Mouse (Mus musculus) hindbrain, embryonic 11.5 days (tissue): ENCODE results near the gene Syne4. TPM values are rescaled to one million over a fixed set of nuclear protein-coding genes. Genes with fewer than 3 reads are reported as not detected.
A peak's percentile ranks its signal among the peaks of the same experiment; 100 is the strongest.

ENCODE experiments used
- ATAC-seq: fragments of 200-750 bp; cut with Nextera tagmentation; 2 replicates; pipeline ENCODE4 v1.8.0; 2017; ENCODE audit warnings: mild to moderate bottlenecking, moderate TSS enrichment, moderate library complexity; ENCODE audit not compliant: low FRiP score
- DNase-seq: peaks from one replicate; pipeline ENCODE4 v3.0.0-alpha.2; 2015; ENCODE audit warnings: low spot score
- H3K27ac ChIP-seq: fragments of 300-500 bp; sonication (generic); 2 replicates; pipeline ENCODE4 v1.5.1; 2014; ENCODE audit warnings: mild to moderate bottlenecking, low read depth, low read length
- H3K27me3 ChIP-seq: fragments of 300-500 bp; sonication (generic); 2 replicates; pipeline ENCODE4 v1.6.1; 2014; ENCODE audit warnings: mild to moderate bottlenecking, low read length, moderate library complexity, mixed read lengths; ENCODE audit not compliant: control insufficient read depth, insufficient read depth
- H3K36me3 ChIP-seq: fragments of 300-500 bp; sonication (generic); 2 replicates; pipeline ENCODE4 v1.6.1; 2014; ENCODE audit warnings: mild to moderate bottlenecking, low read length, moderate library complexity, mixed read lengths; ENCODE audit not compliant: control insufficient read depth, insufficient read depth
- H3K4me1 ChIP-seq: fragments of 300-500 bp; sonication (generic); replicated peaks from 2 replicates; pipeline ENCODE4 v1.6.1; 2014; ENCODE audit warnings: low read length, mixed read lengths; ENCODE audit not compliant: control insufficient read depth, insufficient read depth
- H3K4me2 ChIP-seq: fragments of 300-500 bp; sonication (generic); replicated peaks from 2 replicates; pipeline ENCODE4 v1.6.1; 2014; ENCODE audit warnings: mild to moderate bottlenecking, low read depth, low read length
- H3K4me3 ChIP-seq: fragments of 300-500 bp; sonication (generic); 2 replicates; pipeline ENCODE4 v1.5.1; 2014; ENCODE audit warnings: low read depth, low read length
- H3K9ac ChIP-seq: fragments of 300-500 bp; sonication (generic); 2 replicates; pipeline ENCODE4 v1.6.1; 2014; ENCODE audit warnings: low read depth, low read length
- H3K9me3 ChIP-seq: fragments of 300-500 bp; sonication (generic); 2 replicates; pipeline ENCODE4 v1.6.1; 2016; ENCODE audit warnings: low read length; ENCODE audit not compliant: control insufficient read depth
- WGBS: fragments of 180-500 bp; shearing (Covaris S2); extraction: QIAGEN DNeasy Blood & Tissue Kit; methylation state at CpG from one replicate; pipeline ENCODE4 v1.1.7; 2014; 5-methylcytosine and 5-hydroxymethylcytosine counted together
- polyA plus RNA-seq: library from polyadenylated mRNA; unstranded; fragments of >200 nt; fragmentation: Nextera tagmentation; extraction: Ambion mirVana; gene quantifications from 2 replicates; pipeline ENCODE4 v1.2.1, GENCODE M21; 2014

Gene Syne4
- polyA plus RNA-seq, 1 experiment from 2014 or later, result 17.4 TPM

- ATAC-seq (peak; percentile 98), DNase-seq (peak; percentile 94)
Observed at GRCm38 (mm10) chr7:30279951-30280669, 34.5 kb upstream of the Syne4 start, which contains the start of the genes Thap8 and Wdr62. Gene Thap8, plus strand, starts transcription at chr7:30280094. Gene Wdr62, minus strand, starts transcription at chr7:30280419.

GRCm38 (mm10) chr7:30280670-30281138 lies 33.9 kb upstream of the Syne4 start:
- peak; percentile 87 for ATAC-seq
- Histone ChIP-seq H3K4me3 (peak overlapping the region; percentile 67), H3K9me3 (no peaks in the 10 kb centered on the region), H3K36me3 (no peaks in the 10 kb centered on the region), H3K27ac (peak overlapping the region; percentile 84), H3K4me2 (peak overlapping the region; percentile 79), H3K27me3 (no peaks in the 10 kb centered on the region), H3K4me1 (no peaks in the 10 kb centered on the region), H3K9ac (peak overlapping the region; percentile 59)
- peak; percentile 89 for DNase-seq
- under 1% methylated on average over 20 of the region's 20 CpGs for WGBS

More at GRCm38 (mm10) chr7:30279951-30280669, 34.5 kb upstream of the Syne4 start, which contains the start of the genes Thap8 and Wdr62:
- H3K36me3 ChIP-seq, result no peaks in the 10 kb centered on the region
- H3K9me3 ChIP-seq, result no peaks in the 10 kb centered on the region
- H3K27ac ChIP-seq, result peak within 1 kb of the TSS; percentile 84
- H3K4me3 ChIP-seq, result peak within 1 kb of the TSS; percentile 67
- no peaks in the 10 kb centered on the region for H3K4me1 ChIP-seq
- no peaks in the 10 kb centered on the region for H3K27me3 ChIP-seq
- H3K4me2 ChIP-seq, result peak within 1 kb of the TSS; percentile 79
- peak within 1 kb of the TSS; percentile 59 for H3K9ac ChIP-seq
- under 1% methylated on average over 49 of the region's 49 CpGs for WGBS

GRCm38 (mm10) chr7:30281522-30281921 lies 33.1 kb upstream of the Syne4 start:
- DNase-seq, result no peak
- ATAC-seq, result no peak
- H3K36me3 ChIP-seq, result no peaks in the 10 kb centered on the region
- peak overlapping the region; percentile 79; the same call in 1 of the 2 replicates for H3K4me2 ChIP-seq
- no peaks in the 10 kb centered on the region for H3K4me1 ChIP-seq
- no peak overlapping the region for H3K9ac ChIP-seq
- H3K9me3 ChIP-seq, result no peaks in the 10 kb centered on the region
- H3K27ac ChIP-seq, result no peak overlapping the region
- H3K4me3 ChIP-seq, result no peak overlapping the region
- no peaks in the 10 kb centered on the region for H3K27me3 ChIP-seq
- 87% methylated on average over 4 of the region's 4 CpGs for WGBS

- H3K4me2 ChIP-seq, result no peak overlapping the region
- no peaks in the 10 kb centered on the region for H3K27me3 ChIP-seq
- ATAC-seq, result no peak
- H3K27ac ChIP-seq, result no peak overlapping the region
- no peaks in the 10 kb centered on the region for H3K9me3 ChIP-seq
- H3K36me3 ChIP-seq, result no peaks in the 10 kb centered on the region
- H3K4me1 ChIP-seq, result no peaks in the 10 kb centered on the region
- DNase-seq, result no peak
- H3K4me3 ChIP-seq, result no peak overlapping the region
- no peak overlapping the region for H3K9ac ChIP-seq
- WGBS, result 79% methylated on average over 7 of the region's 7 CpGs
Observed at GRCm38 (mm10) chr7:30282740-30283139, 31.9 kb upstream of the Syne4 start.

GRCm38 (mm10) chr7:30286701-30287410 lies 27.8 kb upstream of the Syne4 start:
- no peaks in the 10 kb centered on the region for H3K36me3 ChIP-seq
- H3K4me3 ChIP-seq, result no peak overlapping the region
- H3K27me3 ChIP-seq, result no peaks in the 10 kb centered on the region
- no peak overlapping the region for H3K4me2 ChIP-seq
- H3K9me3 ChIP-seq, result no peaks in the 10 kb centered on the region
- H3K4me1 ChIP-seq, result peaks cover 4% of the 10 kb centered on the region; the same call in 1 of the 2 replicates
- 73% methylated on average over 8 of the region's 8 CpGs for WGBS
- DNase-seq (no peak), ATAC-seq (no peak)
- no peak overlapping the region for H3K9ac ChIP-seq
- no peak overlapping the region for H3K27ac ChIP-seq

GRCm38 (mm10) chr7:30288046-30288445 lies 26.6 kb upstream of the Syne4 start:
- no peaks in the 10 kb centered on the region for H3K36me3 ChIP-seq
- no peak overlapping the region for H3K4me2 ChIP-seq
- H3K9ac ChIP-seq, result no peak overlapping the region
- no peak overlapping the region for H3K27ac ChIP-seq
- 81% methylated on average over 6 of the region's 6 CpGs for WGBS
- ATAC-seq (no peak), DNase-seq (no peak)
- H3K4me1 ChIP-seq, result peaks cover 4% of the 10 kb centered on the region; the same call in 1 of the 2 replicates
- H3K4me3 ChIP-seq, result no peak overlapping the region
- no peaks in the 10 kb centered on the region for H3K27me3 ChIP-seq
- H3K9me3 ChIP-seq, result no peaks in the 10 kb centered on the region

GRCm38 (mm10) chr7:30289071-30289713 lies 25.4 kb upstream of the Syne4 start:
- Histone ChIP-seq H3K4me2 (no peak overlapping the region), H3K4me1 (peaks cover 4% of the 10 kb centered on the region; the same call in 1 of the 2 replicates), H3K9me3 (no peaks in the 10 kb centered on the region), H3K4me3 (no peak overlapping the region; the same call in 1 of the 2 replicates), H3K27ac (peak overlapping the region; percentile 17; the same call in 1 of the 2 replicates), H3K36me3 (no peaks in the 10 kb centered on the region), H3K9ac (no peak overlapping the region), H3K27me3 (no peaks in the 10 kb centered on the region)
- 71% methylated on average over 7 of the region's 7 CpGs for WGBS
- ATAC-seq (no peak), DNase-seq (no peak)

GRCm38 (mm10) chr7:30289714-30290399 lies 24.8 kb upstream of the Syne4 start:
- peak overlapping the region; percentile 17; the same call in 1 of the 2 replicates for H3K27ac ChIP-seq
- no peaks in the 10 kb centered on the region for H3K9me3 ChIP-seq
- ATAC-seq (peak; percentile 22; the same call in 1 of the 2 replicates), DNase-seq (peak; percentile 54)
- 52% methylated on average over 10 of the region's 10 CpGs for WGBS
- no peak overlapping the region for H3K4me3 ChIP-seq
- peaks cover 4% of the 10 kb centered on the region; the same call in 1 of the 2 replicates for H3K4me1 ChIP-seq
- H3K27me3 ChIP-seq, result no peaks in the 10 kb centered on the region
- H3K36me3 ChIP-seq, result no peaks in the 10 kb centered on the region
- H3K9ac ChIP-seq, result no peak overlapping the region
- no peak overlapping the region for H3K4me2 ChIP-seq
